Mouse (Mus musculus): Measurements from ENCODE around the gene Tmem51. TPM values are rescaled to one million over a fixed set of nuclear protein-coding genes. Genes with fewer than 3 reads are reported as not detected.
A peak's percentile ranks its signal among the peaks of the same experiment; 100 is the strongest.

Tmem51 gene
- total RNA-seq, 1 experiment, result 13.6 TPM

DNA sequence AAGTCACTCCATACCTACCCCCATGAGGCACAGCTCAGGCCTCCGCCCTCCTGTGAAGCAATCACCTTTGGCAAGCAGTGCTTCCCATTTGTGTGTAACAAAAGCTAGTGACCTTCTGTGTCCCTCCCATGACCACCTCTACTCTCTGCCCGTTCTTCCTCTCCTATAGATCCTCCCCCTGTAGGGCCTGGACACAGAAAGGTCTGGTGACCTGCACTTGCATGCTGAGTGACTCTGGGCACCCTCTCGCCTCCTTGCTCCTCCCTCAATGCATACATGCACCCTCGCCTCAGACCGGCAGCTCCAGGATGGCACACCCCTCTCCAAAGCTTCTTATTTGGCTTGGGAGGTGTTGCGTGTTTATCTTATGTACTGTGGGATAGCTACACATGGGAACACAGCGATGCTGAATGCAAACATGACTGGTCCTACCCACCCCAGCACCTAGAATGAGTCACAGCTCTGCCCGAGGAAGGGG is 21.0 kb downstream of the Tmem51 start:
- H3K9me3 ChIP-seq (ENCODE audit: control insufficient read depth, insufficient read depth, low read depth, low read length), result no peaks in the 10 kb centered on the region
- H3K36me3 ChIP-seq (ENCODE audit: control insufficient read depth, insufficient read depth, low read length, poor library complexity, severe bottlenecking), result no peaks in the 10 kb centered on the region
- no peak overlapping the region for H3K27ac ChIP-seq (ENCODE audit: insufficient read depth, low read depth, low read length, poor library complexity, severe bottlenecking)
- H3K9ac ChIP-seq (ENCODE audit: insufficient read depth, low read depth, low read length, poor library complexity, severe bottlenecking), result no peak overlapping the region
- no peak for DNase-seq (ENCODE audit: low read depth, low spot score)
- peaks cover 41 to 61% of the 10 kb centered on the region in 2 experiments for H3K4me1 ChIP-seq (ENCODE audit: control insufficient read depth in 2 of 2, insufficient read depth in 2 of 2, low read length in 2 of 2, poor library complexity in 1 of 2)
- in situ Hi-C loops (cut with MboI; ENCODE audit: low sequenced_read_pairs in 2 of 2, unreplicated experiment in 2 of 2), result no loop called here
- TF ChIP-seq CHD2 (IDR thresholded peaks at IDR 0.05; ENCODE audit: low read depth, low read length) (no peak), ZC3H11A (IDR thresholded peaks at IDR 0.05; ENCODE audit: borderline replicate concordance, low read depth, low read length) (no peak), HCFC1 (IDR thresholded peaks at IDR 0.05; ENCODE audit: borderline replicate concordance, insufficient read depth, low read length) (no peak), MAFK (IDR thresholded peaks at IDR 0.05; ENCODE audit: insufficient read depth, low read depth, low read length) (no peak), ZNF384 (IDR thresholded peaks at IDR 0.05; ENCODE audit: low read depth, low read length) (no peak)
- H3K4me3 ChIP-seq (ENCODE audit: insufficient read depth in 1 of 2, low read depth in 1 of 2, low read length in 2 of 2, poor library complexity in 1 of 2, severe bottlenecking in 1 of 2), result no peak overlapping the region

DNA sequence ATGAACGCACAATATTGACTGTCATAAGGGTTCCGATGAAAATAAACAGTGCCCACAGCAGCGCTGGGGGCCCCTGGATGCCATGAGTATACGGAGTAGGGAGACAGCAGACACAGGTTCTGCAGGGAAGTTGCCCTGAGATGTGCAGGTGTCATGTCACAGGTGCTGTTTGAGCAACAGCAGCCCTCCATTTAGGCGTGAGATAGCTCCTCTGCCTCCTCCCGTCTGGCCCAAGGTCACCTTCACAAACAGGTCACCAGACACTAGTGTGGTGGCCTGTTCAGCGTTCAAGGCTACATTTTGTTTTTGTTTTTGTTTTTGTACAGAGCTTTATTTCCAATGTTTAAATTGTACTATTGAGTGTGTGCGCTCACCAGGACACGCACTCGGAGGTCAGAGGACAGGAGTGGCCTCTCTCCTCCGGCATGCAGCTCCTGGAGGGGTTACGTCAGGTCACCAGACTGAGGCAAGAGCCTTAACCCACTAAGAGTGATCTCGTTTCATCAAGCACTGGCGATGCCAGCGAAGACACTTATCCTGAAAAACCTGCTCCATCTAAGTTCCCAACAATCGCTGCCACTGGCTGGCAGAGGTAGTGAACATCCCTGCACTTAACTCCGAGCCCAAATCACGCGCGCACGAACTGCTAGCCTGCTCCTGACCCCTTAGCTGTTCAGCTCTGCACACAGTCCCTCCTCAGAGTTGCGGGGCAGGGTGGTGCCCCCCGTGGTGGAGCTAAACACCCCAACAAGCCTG is 22.4 kb downstream of the Tmem51 start:
- TF ChIP-seq ZNF384 (IDR thresholded peaks at IDR 0.05; ENCODE audit: low read depth, low read length) (no peak), HCFC1 (IDR thresholded peaks at IDR 0.05; ENCODE audit: borderline replicate concordance, insufficient read depth, low read length) (no peak), ZC3H11A (IDR thresholded peaks at IDR 0.05; ENCODE audit: borderline replicate concordance, low read depth, low read length) (no peak), CHD2 (IDR thresholded peaks at IDR 0.05; ENCODE audit: low read depth, low read length) (no peak), MAFK (IDR thresholded peaks at IDR 0.05; ENCODE audit: insufficient read depth, low read depth, low read length) (no peak)
- Histone ChIP-seq H3K9me3 (ENCODE audit: control insufficient read depth, insufficient read depth, low read depth, low read length) (no peaks in the 10 kb centered on the region), H3K27ac (ENCODE audit: insufficient read depth, low read depth, low read length, poor library complexity, severe bottlenecking) (peak overlapping the region; percentile 46; the same call in 1 of the 2 replicates), H3K36me3 (ENCODE audit: control insufficient read depth, insufficient read depth, low read length, poor library complexity, severe bottlenecking) (no peaks in the 10 kb centered on the region), H3K9ac (ENCODE audit: insufficient read depth, low read depth, low read length, poor library complexity, severe bottlenecking) (no peak overlapping the region), H3K4me3 (ENCODE audit: insufficient read depth in 1 of 2, low read depth in 1 of 2, low read length in 2 of 2, poor library complexity in 1 of 2, severe bottlenecking in 1 of 2) (no peak overlapping the region), H3K4me1 (ENCODE audit: control insufficient read depth in 2 of 2, insufficient read depth in 2 of 2, low read length in 2 of 2, poor library complexity in 1 of 2) (peaks cover 29 to 51% of the 10 kb centered on the region in 2 experiments)
- in situ Hi-C loops (cut with MboI; ENCODE audit: low sequenced_read_pairs in 2 of 2, unreplicated experiment in 2 of 2), result no loop called here
- no peak for DNase-seq (ENCODE audit: low read depth, low spot score)

- no peaks in the 10 kb centered on the region for H3K36me3 ChIP-seq (ENCODE audit: control insufficient read depth, insufficient read depth, low read length, poor library complexity, severe bottlenecking)
- H3K27ac ChIP-seq (ENCODE audit: insufficient read depth, low read depth, low read length, poor library complexity, severe bottlenecking), result peak overlapping the region; percentile 46
- no peaks in the 10 kb centered on the region for H3K9me3 ChIP-seq (ENCODE audit: control insufficient read depth, insufficient read depth, low read depth, low read length)
- peaks cover 20 to 47% of the 10 kb centered on the region in 2 experiments for H3K4me1 ChIP-seq (ENCODE audit: control insufficient read depth in 2 of 2, insufficient read depth in 2 of 2, low read length in 2 of 2, poor library complexity in 1 of 2)
- no peak overlapping the region for H3K4me3 ChIP-seq (ENCODE audit: insufficient read depth in 1 of 2, low read depth in 1 of 2, low read length in 2 of 2, poor library complexity in 1 of 2, severe bottlenecking in 1 of 2)
- no peak for TF ChIP-seq ZC3H11A (IDR thresholded peaks at IDR 0.05; ENCODE audit: borderline replicate concordance, low read depth, low read length)
- no peak for TF ChIP-seq HCFC1 (IDR thresholded peaks at IDR 0.05; ENCODE audit: borderline replicate concordance, insufficient read depth, low read length)
- TF ChIP-seq MAFK (IDR thresholded peaks at IDR 0.05; ENCODE audit: insufficient read depth, low read depth, low read length), result no peak
- TF ChIP-seq CHD2 (IDR thresholded peaks at IDR 0.05; ENCODE audit: low read depth, low read length), result no peak
- no peak for DNase-seq (ENCODE audit: low read depth, low spot score)
- in situ Hi-C loops (cut with MboI; ENCODE audit: low sequenced_read_pairs in 2 of 2, unreplicated experiment in 2 of 2), result no loop called here
- H3K9ac ChIP-seq (ENCODE audit: insufficient read depth, low read depth, low read length, poor library complexity, severe bottlenecking), result no peak overlapping the region
Observed at GRCm38 (mm10) chr4:142060455-142061378, 23.4 kb downstream of the Tmem51 start.

- in situ Hi-C loops (cut with MboI; ENCODE audit: low sequenced_read_pairs in 2 of 2, unreplicated experiment in 2 of 2), result no loop called here
- Histone ChIP-seq H3K9me3 (ENCODE audit: control insufficient read depth, insufficient read depth, low read depth, low read length) (no peaks in the 10 kb centered on the region), H3K36me3 (ENCODE audit: control insufficient read depth, insufficient read depth, low read length, poor library complexity, severe bottlenecking) (peaks cover 2% of the 10 kb centered on the region; the same call in 1 of the 2 replicates), H3K4me3 (ENCODE audit: insufficient read depth in 1 of 2, low read depth in 1 of 2, low read length in 2 of 2, poor library complexity in 1 of 2, severe bottlenecking in 1 of 2) (no peak overlapping the region), H3K27ac (ENCODE audit: insufficient read depth, low read depth, low read length, poor library complexity, severe bottlenecking) (no peak overlapping the region), H3K4me1 (ENCODE audit: control insufficient read depth in 2 of 2, insufficient read depth in 2 of 2, low read length in 2 of 2, poor library complexity in 1 of 2) (peaks cover 19 to 45% of the 10 kb centered on the region in 2 experiments), H3K9ac (ENCODE audit: insufficient read depth, low read depth, low read length, poor library complexity, severe bottlenecking) (no peak overlapping the region)
- TF ChIP-seq HCFC1 (IDR thresholded peaks at IDR 0.05; ENCODE audit: borderline replicate concordance, insufficient read depth, low read length) (no peak), CHD2 (IDR thresholded peaks at IDR 0.05; ENCODE audit: low read depth, low read length) (no peak), ZNF384 (IDR thresholded peaks at IDR 0.05; ENCODE audit: low read depth, low read length) (no peak), ZC3H11A (IDR thresholded peaks at IDR 0.05; ENCODE audit: borderline replicate concordance, low read depth, low read length) (no peak), MAFK (IDR thresholded peaks at IDR 0.05; ENCODE audit: insufficient read depth, low read depth, low read length) (no peak)
- DNase-seq (ENCODE audit: low read depth, low spot score), result no peak
Observed at GRCm38 (mm10) chr4:142059841-142060193, 24.3 kb downstream of the Tmem51 start.
